Mouse (Mus musculus): Measurements from ENCODE around the gene Clcnkb. TPM values are rescaled to one million over a fixed set of nuclear protein-coding genes. Genes with fewer than 3 reads are reported as not detected.

The Clcnkb gene
- polyA plus RNA-seq, 1 experiment from 2014 or later, result 0.15 TPM

- no peak overlapping the region for H3K4me3 ChIP-seq
- H3K4me1 ChIP-seq, result peaks cover 30% of the 10 kb centered on the region
- DNase-seq (ENCODE audit: low spot score), result no peak
- H3K9me3 ChIP-seq, result no peaks in the 10 kb centered on the region
- H3K27ac ChIP-seq (replicated peaks), result no peak overlapping the region
- H3K36me3 ChIP-seq (replicated peaks), result no peaks in the 10 kb centered on the region
- WGBS, result 70% methylated on average over 18 of the region's 18 CpGs
- H3K27me3 ChIP-seq (replicated peaks; ENCODE audit: low read depth, poor library complexity, severe bottlenecking), result peaks cover 24% of the 10 kb centered on the region
Measured at GRCm38 (mm10) chr4:141389366-141390150, 26.3 kb downstream of the Clcnkb start.

DNA sequence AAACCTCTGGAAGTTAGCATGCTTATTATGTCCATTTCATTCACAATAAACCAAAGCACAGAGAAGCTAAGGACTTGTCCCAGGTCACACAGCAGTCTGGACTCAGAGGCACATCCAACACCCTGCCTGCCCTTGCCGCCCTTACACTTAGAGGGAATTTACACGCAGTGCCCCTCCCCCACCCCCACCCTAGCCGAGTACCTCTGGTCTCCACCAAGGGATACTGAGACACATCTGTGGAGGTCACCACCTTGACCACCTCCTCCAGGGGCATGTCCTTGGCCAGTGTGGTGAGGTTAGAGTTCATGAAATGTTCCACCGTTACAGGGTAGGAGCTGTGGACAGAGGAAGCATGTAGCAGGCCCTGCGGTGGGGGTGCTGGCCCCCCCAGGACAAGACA lies 27.9 kb downstream of the Clcnkb start:
- DNase-seq (ENCODE audit: low spot score), result no peak
- Histone ChIP-seq H3K27ac (replicated peaks) (0 out of 2 replicates have a peak overlapping the region, but pooled peaks have one; percentile 45), H3K4me3 (no peak overlapping the region), H3K36me3 (replicated peaks) (no peaks in the 10 kb centered on the region), H3K9me3 (no peaks in the 10 kb centered on the region), H3K4me1 (peaks cover 34% of the 10 kb centered on the region), H3K27me3 (replicated peaks; ENCODE audit: low read depth, poor library complexity, severe bottlenecking) (peaks cover 29% of the 10 kb centered on the region)
- 58% methylated on average over 5 of the region's 5 CpGs for WGBS

- 16% methylated on average over 5 of the region's 5 CpGs for WGBS
- no peaks in the 10 kb centered on the region for H3K9me3 ChIP-seq
- no peak overlapping the region for H3K4me3 ChIP-seq
- no peaks in the 10 kb centered on the region for H3K36me3 ChIP-seq (replicated peaks)
- H3K27me3 ChIP-seq (replicated peaks; ENCODE audit: low read depth, poor library complexity, severe bottlenecking), result peaks cover 36% of the 10 kb centered on the region
- H3K4me1 ChIP-seq, result peaks cover 41% of the 10 kb centered on the region
- peak; percentile 84 for DNase-seq (ENCODE audit: low spot score)
- H3K27ac ChIP-seq (replicated peaks), result 0 out of 2 replicates have a peak overlapping the region, but pooled peaks have one; percentile 45
Measured at GRCm38 (mm10) chr4:141387093-141387784, 28.6 kb downstream of the Clcnkb start.

DNA sequence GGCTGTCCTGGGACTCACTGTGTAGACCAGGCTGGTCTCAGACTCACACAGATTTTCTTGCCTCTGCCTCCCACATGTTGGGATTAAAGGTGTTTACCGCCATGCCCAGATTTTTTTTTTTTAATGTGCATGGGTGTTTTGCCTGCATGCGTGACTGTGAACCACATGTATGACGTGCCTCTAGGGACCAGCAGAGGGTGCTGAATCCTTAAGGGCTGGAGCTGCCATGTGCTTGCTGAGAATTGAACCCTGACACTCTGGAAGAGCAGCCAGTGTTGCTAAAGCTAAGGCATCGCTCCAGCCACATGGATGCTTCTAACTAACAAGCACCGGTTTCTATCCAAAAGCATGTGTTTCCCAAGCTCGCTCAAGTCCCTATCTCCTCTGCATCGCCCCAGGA lies 29.7 kb downstream of the Clcnkb start:
- Histone ChIP-seq H3K9me3 (no peaks in the 10 kb centered on the region), H3K4me3 (no peak overlapping the region), H3K36me3 (replicated peaks) (no peaks in the 10 kb centered on the region), H3K27ac (replicated peaks) (no peak overlapping the region), H3K4me1 (peaks cover 43% of the 10 kb centered on the region), H3K27me3 (replicated peaks; ENCODE audit: low read depth, poor library complexity, severe bottlenecking) (peaks cover 41% of the 10 kb centered on the region)
- DNase-seq (ENCODE audit: low spot score), result no peak
- 72% methylated on average over 7 of the region's 7 CpGs for WGBS

- Histone ChIP-seq H3K36me3 (replicated peaks) (no peaks in the 10 kb centered on the region), H3K4me3 (0 out of 2 replicates have a peak overlapping the region, but pooled peaks have one; percentile 8), H3K27ac (replicated peaks) (no peak overlapping the region), H3K4me1 (peaks cover 42% of the 10 kb centered on the region), H3K27me3 (replicated peaks; ENCODE audit: low read depth, poor library complexity, severe bottlenecking) (peaks cover 50% of the 10 kb centered on the region), H3K9me3 (no peaks in the 10 kb centered on the region)
- WGBS, result under 1% methylated on average over 7 of the region's 7 CpGs
- peak; percentile 80 for DNase-seq (ENCODE audit: low spot score)
Measured at GRCm38 (mm10) chr4:141385275-141385674, 30.5 kb downstream of the Clcnkb start.

DNA sequence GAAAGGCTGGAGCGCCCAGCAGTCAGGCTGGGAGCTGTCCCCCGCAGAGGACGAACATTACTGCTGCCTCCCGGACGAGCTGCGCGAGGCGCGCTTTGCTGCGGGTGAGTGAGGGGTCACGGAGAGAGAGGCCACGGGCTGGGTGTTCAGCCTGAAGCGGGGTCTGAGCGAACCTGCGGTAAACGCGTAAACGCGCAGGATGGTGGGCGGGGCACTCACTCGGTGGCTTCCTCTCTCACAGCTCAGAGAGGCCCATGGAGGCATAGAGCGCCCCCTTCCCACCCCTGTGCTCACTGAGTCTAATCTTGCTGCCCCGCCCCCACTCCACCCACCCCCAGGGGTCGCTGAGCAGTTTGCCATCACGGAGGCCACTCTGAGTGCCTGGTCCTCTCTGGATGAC lies 33.4 kb downstream of the Clcnkb start:
- H3K27ac ChIP-seq (replicated peaks), result no peak overlapping the region
- DNase-seq (ENCODE audit: low spot score), result peak; percentile 67

DNA sequence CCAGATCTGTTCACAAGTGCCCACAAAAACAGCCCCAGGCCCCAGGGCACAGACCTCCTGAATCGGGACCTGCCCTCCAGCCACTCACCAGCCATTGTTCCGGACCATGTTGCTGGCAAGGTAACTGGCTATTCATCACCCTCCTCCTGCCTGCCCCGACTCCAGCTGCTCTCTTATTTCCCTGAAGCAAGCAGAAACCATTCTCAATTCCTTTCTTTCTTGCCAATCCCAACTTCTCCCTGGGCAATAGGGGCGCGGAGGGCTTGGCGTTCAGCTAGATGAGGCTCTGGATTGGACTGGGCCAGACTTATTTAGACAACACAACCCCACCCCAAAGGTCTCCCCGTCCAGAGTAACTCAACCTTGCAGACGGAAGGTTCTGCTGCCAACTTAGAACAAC lies 36.1 kb downstream of the Clcnkb start:
- H3K4me1 ChIP-seq, result peaks cover 18% of the 10 kb centered on the region
- H3K4me3 ChIP-seq, result no peak overlapping the region
- H3K36me3 ChIP-seq (replicated peaks), result no peaks in the 10 kb centered on the region
- WGBS, result 70% methylated on average over 8 of the region's 8 CpGs
- DNase-seq (ENCODE audit: low spot score), result no peak
- no peaks in the 10 kb centered on the region for H3K9me3 ChIP-seq
- H3K27ac ChIP-seq (replicated peaks), result no peak overlapping the region
- H3K27me3 ChIP-seq (replicated peaks; ENCODE audit: low read depth, poor library complexity, severe bottlenecking), result peaks cover 56% of the 10 kb centered on the region

More for the DNA sequence above, 33.4 kb downstream of the Clcnkb start:
- under 1% methylated on average over 25 of the region's 25 CpGs for WGBS
- Histone ChIP-seq H3K4me1 (peaks cover 24% of the 10 kb centered on the region), H3K4me3 (peak overlapping the region; percentile 55), H3K36me3 (replicated peaks) (no peaks in the 10 kb centered on the region), H3K27me3 (replicated peaks; ENCODE audit: low read depth, poor library complexity, severe bottlenecking) (peaks cover 62% of the 10 kb centered on the region), H3K9me3 (no peaks in the 10 kb centered on the region)

DNA sequence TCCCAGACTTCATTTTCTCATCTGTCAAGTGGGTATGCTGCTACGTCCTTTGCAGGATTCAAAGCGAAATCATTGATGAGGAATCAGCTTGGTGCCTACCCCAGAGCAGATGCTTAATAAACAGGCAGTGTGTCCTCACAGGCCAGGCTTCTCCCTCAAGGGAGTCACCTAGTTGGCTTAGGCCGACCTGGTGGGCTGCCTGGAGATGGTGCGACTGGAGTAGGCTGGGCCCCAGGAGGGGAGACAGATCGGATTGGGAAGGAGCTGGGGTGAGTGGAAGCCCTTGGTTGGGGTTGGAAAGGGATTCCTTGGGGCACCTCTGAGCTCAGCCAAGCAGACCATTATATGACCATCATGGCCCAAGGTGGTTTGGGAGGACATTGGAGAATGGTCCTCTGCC lies 43.4 kb downstream of the Clcnkb start:
- peaks cover 49% of the 10 kb centered on the region for H3K27me3 ChIP-seq (replicated peaks; ENCODE audit: low read depth, poor library complexity, severe bottlenecking)
- WGBS, result 92% methylated on average over 5 of the region's 5 CpGs
- DNase-seq (ENCODE audit: low spot score), result no peak
- H3K27ac ChIP-seq (replicated peaks), result no peak overlapping the region
- H3K4me3 ChIP-seq, result no peak overlapping the region
- H3K4me1 ChIP-seq, result peaks cover 13% of the 10 kb centered on the region
- no peaks in the 10 kb centered on the region for H3K9me3 ChIP-seq
- H3K36me3 ChIP-seq (replicated peaks), result no peaks in the 10 kb centered on the region

DNA sequence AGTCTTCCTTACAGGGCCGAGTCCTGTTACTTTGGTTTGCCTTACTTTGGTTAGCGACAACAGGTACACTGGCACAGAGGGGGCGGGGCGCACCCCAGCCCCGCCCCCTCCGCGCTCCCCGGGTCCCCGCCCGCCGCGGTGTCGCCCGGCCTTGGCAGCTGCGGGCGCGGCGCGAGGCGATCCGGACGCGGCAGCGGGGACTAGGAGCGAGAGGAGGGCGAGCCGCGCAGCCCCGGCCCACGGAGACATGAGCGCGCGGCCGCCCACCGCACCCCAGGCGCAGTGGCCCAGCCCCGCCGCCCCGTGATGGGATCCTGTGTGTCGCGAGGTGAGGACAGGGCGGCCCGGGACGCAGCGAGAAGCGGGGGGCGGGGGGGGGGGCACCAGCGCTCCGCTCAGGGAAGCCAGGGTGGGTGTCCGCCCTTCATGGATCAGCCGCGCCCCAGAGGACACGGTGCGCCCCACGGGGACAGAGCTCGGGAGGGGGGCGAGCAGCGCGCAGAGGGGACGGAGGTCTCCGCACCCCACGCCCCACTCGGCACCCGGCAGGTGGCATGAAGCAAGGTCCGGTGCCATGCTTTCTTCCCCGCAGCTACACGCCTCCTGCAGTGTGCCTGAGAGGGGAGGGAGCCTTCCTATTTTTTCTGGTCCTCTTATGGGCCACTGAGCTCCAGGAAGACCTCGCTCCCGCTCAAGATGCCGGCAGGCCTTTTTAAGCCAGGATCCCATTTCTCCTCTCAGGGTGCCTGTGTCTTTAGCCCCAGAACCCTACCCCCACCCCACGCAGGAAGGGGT lies 47.6 kb downstream of the Clcnkb start, which contains the start of gene Fam131c:
TSS of gene Fam131c (plus strand) at position 224 of the 795 bp plus-strand sequence.
- Histone ChIP-seq H3K27me3 (replicated peaks; ENCODE audit: low read depth, poor library complexity, severe bottlenecking) (peaks cover 88% of the 10 kb centered on the region), H3K27ac (replicated peaks) (peak within 1 kb of the TSS; percentile 44), H3K9me3 (no peaks in the 10 kb centered on the region), H3K4me1 (peaks cover 15% of the 10 kb centered on the region), H3K36me3 (replicated peaks) (no peaks in the 10 kb centered on the region), H3K4me3 (peak within 1 kb of the TSS; percentile 71)
- WGBS, result under 1% methylated on average over 70 of the region's 71 CpGs
- peak; percentile 62 for DNase-seq (ENCODE audit: low spot score)

- Histone ChIP-seq H3K9me3 (no peaks in the 10 kb centered on the region), H3K27me3 (replicated peaks; ENCODE audit: low read depth, poor library complexity, severe bottlenecking) (peaks cover 96% of the 10 kb centered on the region)
- 57% methylated on average over 7 of the region's 7 CpGs for WGBS
Measured at GRCm38 (mm10) chr4:141365876-141366275, 49.9 kb downstream of the Clcnkb start.

GRCm38 (mm10) chr4:141365126-141365525 lies 50.7 kb downstream of the Clcnkb start:
- Histone ChIP-seq H3K4me3 (no peak overlapping the region), H3K36me3 (replicated peaks) (no peaks in the 10 kb centered on the region), H3K27ac (replicated peaks) (no peak overlapping the region), H3K9me3 (no peaks in the 10 kb centered on the region), H3K4me1 (peaks cover 15% of the 10 kb centered on the region), H3K27me3 (replicated peaks; ENCODE audit: low read depth, poor library complexity, severe bottlenecking) (peaks cover 89% of the 10 kb centered on the region)
- WGBS, result 64% methylated on average over 8 of the region's 8 CpGs
- DNase-seq (ENCODE audit: low spot score), result no peak

More at GRCm38 (mm10) chr4:141365876-141366275, 49.9 kb downstream of the Clcnkb start:
- Histone ChIP-seq H3K36me3 (replicated peaks) (no peaks in the 10 kb centered on the region), H3K4me1 (peaks cover 15% of the 10 kb centered on the region), H3K4me3 (no peak overlapping the region), H3K27ac (replicated peaks) (no peak overlapping the region)
- no peak for DNase-seq (ENCODE audit: low spot score)

GRCm38 (mm10) chr4:141362937-141363548 lies 52.8 kb downstream of the Clcnkb start:
- peak; percentile 88 for DNase-seq (ENCODE audit: low spot score)
- peaks cover 18% of the 10 kb centered on the region for H3K4me1 ChIP-seq
- no peaks in the 10 kb centered on the region for H3K9me3 ChIP-seq
- no peak overlapping the region for H3K27ac ChIP-seq (replicated peaks)
- peaks cover 71% of the 10 kb centered on the region for H3K27me3 ChIP-seq (replicated peaks; ENCODE audit: low read depth, poor library complexity, severe bottlenecking)
- no peaks in the 10 kb centered on the region for H3K36me3 ChIP-seq (replicated peaks)
- WGBS, result 28% methylated on average over 11 of the region's 11 CpGs
- H3K4me3 ChIP-seq, result no peak overlapping the region

Data from embryonic facial prominence, embryonic 10.5 days (tissue).